Mouse (Mus musculus): ENCODE results near the gene Cxadr. TPM values are rescaled to one million over a fixed set of nuclear protein-coding genes. Genes with fewer than 3 reads are reported as not detected.

Cxadr gene
- 10 to 100 TPM; 14.7 to 16.9 TPM for total RNA-seq (2021)
- long read RNA-seq, experiment 1, partial matches to known transcripts: 1 of 3 reads
- long read RNA-seq, experiment 1, other reads (novel, unspliced or antisense): 2 of 3 reads
- long read RNA-seq, experiment 2, full-length matches to known transcripts: 1 of 2 reads
- long read RNA-seq, experiment 2, partial matches to known transcripts: 0 of 2 reads
- long read RNA-seq, experiment 2, other reads (novel, unspliced or antisense): 1 of 2 reads

GRCm38 (mm10) chr16:78301183-78301830 lies at the start of gene Cxadr:
Cxadr (plus strand) TSS chr16:78301489.
- peak within 1 kb of the TSS; percentile 89 for H3K27ac ChIP-seq
- no peak for TF ChIP-seq CTCF (conservative IDR thresholded peaks at IDR 0.05)
- DNase-seq (ENCODE audit: low spot score in 2 of 2): peak; percentile 73 to 75

GRCm38 (mm10) chr16:78258989-78259388 lies 42.3 kb upstream of the Cxadr start:
- TF ChIP-seq CTCF (conservative IDR thresholded peaks at IDR 0.05): no peak
- peak; percentile 44 to 58 for DNase-seq (ENCODE audit: low spot score in 2 of 2)
- no peak overlapping the region for H3K27ac ChIP-seq
- H3K4me3 ChIP-seq: no peak overlapping the region

More at GRCm38 (mm10) chr16:78301183-78301830, at the start of gene Cxadr:
- peak within 1 kb of the TSS; percentile 87 for H3K4me3 ChIP-seq

GRCm38 (mm10) chr16:78260070-78260879 lies 41.0 kb upstream of the Cxadr start:
- DNase-seq (ENCODE audit: low spot score in 2 of 2): no peak
- TF ChIP-seq CTCF (conservative IDR thresholded peaks at IDR 0.05): no peak

GRCm38 (mm10) chr16:78261520-78261919 lies 39.8 kb upstream of the Cxadr start:
- DNase-seq (ENCODE audit: low spot score in 2 of 2): no peak
- Histone ChIP-seq H3K27ac (no peak overlapping the region), H3K4me3 (no peak overlapping the region)
- TF ChIP-seq CTCF (conservative IDR thresholded peaks at IDR 0.05): no peak

More at GRCm38 (mm10) chr16:78260070-78260879, 41.0 kb upstream of the Cxadr start:
- H3K4me3 ChIP-seq: no peak overlapping the region
- no peak overlapping the region for H3K27ac ChIP-seq

GRCm38 (mm10) chr16:78264442-78265150 lies 36.7 kb upstream of the Cxadr start:
- no peak for DNase-seq (ENCODE audit: low spot score in 2 of 2)
- TF ChIP-seq CTCF (conservative IDR thresholded peaks at IDR 0.05): no peak
- Histone ChIP-seq H3K4me3 (peak overlapping the region; percentile 46), H3K27ac (peak overlapping the region; percentile 36; the same call in 1 of the 2 replicates)

- peak overlapping the region; percentile 36 for H3K27ac ChIP-seq
- DNase-seq (ENCODE audit: low spot score in 2 of 2): peak; percentile 29 to 47
- TF ChIP-seq CTCF (conservative IDR thresholded peaks at IDR 0.05): no peak
- peak overlapping the region; percentile 46 for H3K4me3 ChIP-seq
Observed at GRCm38 (mm10) chr16:78265151-78265590, 36.1 kb upstream of the Cxadr start.

GRCm38 (mm10) chr16:78265826-78266225 lies 35.5 kb upstream of the Cxadr start:
- Histone ChIP-seq H3K27ac (no peak overlapping the region), H3K4me3 (no peak overlapping the region)
- no peak for DNase-seq (ENCODE audit: low spot score in 2 of 2)
- no peak for TF ChIP-seq CTCF (conservative IDR thresholded peaks at IDR 0.05)

GRCm38 (mm10) chr16:78267453-78267852 lies 33.8 kb upstream of the Cxadr start:
- no peak overlapping the region for H3K4me3 ChIP-seq
- DNase-seq (ENCODE audit: low spot score in 2 of 2): no peak
- H3K27ac ChIP-seq: no peak overlapping the region
- TF ChIP-seq CTCF (conservative IDR thresholded peaks at IDR 0.05): no peak

- no peak for DNase-seq (ENCODE audit: low spot score in 2 of 2)
- Histone ChIP-seq H3K4me3 (no peak overlapping the region), H3K27ac (no peak overlapping the region)
- no peak for TF ChIP-seq CTCF (conservative IDR thresholded peaks at IDR 0.05)
Observed at GRCm38 (mm10) chr16:78268167-78268566, 33.1 kb upstream of the Cxadr start.

- no peak overlapping the region for H3K4me3 ChIP-seq
- no peak for DNase-seq (ENCODE audit: low spot score in 2 of 2)
- no peak for TF ChIP-seq CTCF (conservative IDR thresholded peaks at IDR 0.05)
- no peak overlapping the region for H3K27ac ChIP-seq
Observed at GRCm38 (mm10) chr16:78274825-78275455, 26.3 kb upstream of the Cxadr start.

- H3K27ac ChIP-seq: no peak overlapping the region
- DNase-seq (ENCODE audit: low spot score in 2 of 2): no peak
- TF ChIP-seq CTCF (conservative IDR thresholded peaks at IDR 0.05): no peak
- H3K4me3 ChIP-seq: no peak overlapping the region
Observed at GRCm38 (mm10) chr16:78277567-78277966, 23.7 kb upstream of the Cxadr start.
